Mouse (Mus musculus) liver, adult 2 months (tissue): ENCODE measurements around the gene 4921536K21Rik. TPM values are rescaled to one million over a fixed set of nuclear protein-coding genes. Genes with fewer than 3 reads are reported as not detected.
A peak's percentile ranks its signal among the peaks of the same experiment; 100 is the strongest.

Experiments used
- DNase-seq: peaks from one replicate; pipeline ENCODE4 v3.0.0-alpha.2; 2011; ENCODE audit warnings: low read depth, low spot score; ENCODE audit errors: extremely low read depth
- H3K27ac ChIP-seq: fragments of 200-500 bp; replicated peaks from 2 replicates; pipeline ENCODE4 v1.5.1; 2012; ENCODE audit warnings: low read depth, mild to moderate bottlenecking, control low read depth, inconsistent platforms, low read length; ENCODE audit not compliant: insufficient read depth
- H3K27me3 ChIP-seq: fragments of 200-500 bp; 2 replicates; pipeline ENCODE4 v1.6.1; 2012; ENCODE audit warnings: mild to moderate bottlenecking, moderate library complexity, low read length, inconsistent platforms; ENCODE audit not compliant: control insufficient read depth, insufficient read depth
- H3K36me3 ChIP-seq: fragments of 200-500 bp; 2 replicates; pipeline ENCODE4 v1.6.1; 2012; ENCODE audit warnings: low read length, inconsistent platforms; ENCODE audit not compliant: control insufficient read depth, insufficient read depth
- H3K4me1 ChIP-seq: fragments of 200-500 bp; 2 replicates; pipeline ENCODE4 v1.6.1; 2011; ENCODE audit warnings: low read length; ENCODE audit not compliant: control insufficient read depth, insufficient read depth
- H3K4me3 ChIP-seq: fragments of 200-500 bp; 2 replicates; pipeline ENCODE4 v1.5.1; 2011; ENCODE audit warnings: low read depth, mild to moderate bottlenecking, control low read depth, low read length, moderate library complexity; ENCODE audit not compliant: insufficient read depth
- H3K79me2 ChIP-seq: fragments of 200-500 bp; 2 replicates; pipeline ENCODE4 v1.6.1; 2012; ENCODE audit warnings: inconsistent platforms, mild to moderate bottlenecking, low read length, moderate library complexity; ENCODE audit not compliant: control insufficient read depth, insufficient read depth
- H3K9ac ChIP-seq: fragments of 200-500 bp; 2 replicates; pipeline ENCODE4 v1.6.1; 2012; ENCODE audit warnings: low read depth, mild to moderate bottlenecking, control low read depth, inconsistent platforms, low read length
- CTCF ChIP-seq: fragments of 200-500 bp; IDR thresholded peaks from 2 replicates; pipeline ENCODE4 v1.5.1; 2011; ENCODE audit warnings: low read depth, low read length, control low read depth
- POLR2A ChIP-seq: fragments of 200-500 bp; IDR thresholded peaks from 2 replicates; pipeline ENCODE4 v1.6.1; 2011; ENCODE audit warnings: low read length, control low read depth; ENCODE audit not compliant: insufficient read depth; ENCODE audit errors: extremely low read depth
- WGBS: fragments of 180-500 bp; shearing (Covaris S2); methylation state at CpG from one replicate; pipeline ENCODE4 v1.1.7; 2018; 5-methylcytosine and 5-hydroxymethylcytosine counted together
- polyA plus RNA-seq: library from polyadenylated mRNA; depleted of rRNA; stranded (reverse); fragments of >200 nt; gene quantifications from 2 replicates; pipeline ENCODE4 v1.2.3, GENCODE M21; 2012
- total RNA-seq: library from RNA; depleted of rRNA; stranded (reverse); fragments of >200 nt; gene quantifications from 2 replicates; pipeline ENCODE4 v1.2.3, GENCODE M21; 2014

Gene 4921536K21Rik
- total and polyA plus RNA-seq, 2 experiments: not detected

GRCm38 (mm10) chr11:3895933-3896332 is 1.0 kb upstream of the 4921536K21Rik start:
- Histone ChIP-seq H3K4me1 (0 out of 2 replicates have a peak, but pooled peaks cover 1% of the 10 kb centered on the region), H3K27me3 (no peaks in the 10 kb centered on the region), H3K9ac (no peak overlapping the region), H3K36me3 (no peaks in the 10 kb centered on the region), H3K4me3 (no peak overlapping the region), H3K27ac (no peak overlapping the region), H3K79me2 (no peaks in the 10 kb centered on the region)
- TF ChIP-seq CTCF: no peak
- no peak for TF ChIP-seq POLR2A
- WGBS: 100% methylated on average over 1 of the region's 1 CpGs
- DNase-seq: no peak

- WGBS: 4% methylated on average over 10 of the region's 10 CpGs
Observed at GRCm38 (mm10) chr11:3895458-3895857, 560 bp upstream of the 4921536K21Rik start.

DNA sequence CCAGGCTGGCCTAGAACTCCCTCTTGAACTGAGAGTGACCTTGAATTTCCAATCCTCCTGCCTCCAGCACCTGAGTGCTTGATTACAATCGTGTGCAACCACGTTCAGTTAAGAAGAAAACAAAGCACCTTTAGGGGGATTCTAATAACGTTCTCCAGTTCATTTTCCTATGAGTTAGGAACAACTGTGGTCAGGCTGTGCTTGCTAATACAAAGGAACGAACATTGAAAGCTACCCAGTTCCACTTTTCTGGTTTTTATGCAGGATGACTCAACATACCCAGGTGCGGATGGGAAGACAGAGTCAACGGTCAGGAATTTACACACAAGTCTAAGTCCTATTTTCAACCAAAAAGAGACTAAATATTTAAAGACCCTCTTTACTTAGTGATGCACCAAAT is 928 bp downstream of the 4921536K21Rik start:
- Histone ChIP-seq H3K79me2 (no peaks in the 10 kb centered on the region), H3K27me3 (no peaks in the 10 kb centered on the region), H3K27ac (no peak overlapping the region), H3K4me3 (no peak overlapping the region), H3K36me3 (no peaks in the 10 kb centered on the region), H3K9ac (no peak overlapping the region), H3K4me1 (0 out of 2 replicates have a peak, but pooled peaks cover 1% of the 10 kb centered on the region)
- DNase-seq: no peak
- WGBS: 89% methylated on average over 6 of the region's 6 CpGs
- TF ChIP-seq POLR2A: no peak
- no peak for TF ChIP-seq CTCF

More at GRCm38 (mm10) chr11:3895458-3895857, 560 bp upstream of the 4921536K21Rik start:
- Histone ChIP-seq H3K4me3 (no peak overlapping the region), H3K9ac (no peak overlapping the region), H3K27me3 (no peaks in the 10 kb centered on the region), H3K4me1 (0 out of 2 replicates have a peak, but pooled peaks cover 1% of the 10 kb centered on the region), H3K27ac (no peak overlapping the region), H3K36me3 (no peaks in the 10 kb centered on the region), H3K79me2 (no peaks in the 10 kb centered on the region)
- no peak for DNase-seq
- no peak for TF ChIP-seq CTCF
- no peak for TF ChIP-seq POLR2A

- 67% methylated on average over 5 of the region's 5 CpGs for WGBS
- no peak for DNase-seq
- H3K27ac ChIP-seq: no peak overlapping the region
Observed at GRCm38 (mm10) chr11:3887331-3887730, 7.6 kb downstream of the 4921536K21Rik start.

DNA sequence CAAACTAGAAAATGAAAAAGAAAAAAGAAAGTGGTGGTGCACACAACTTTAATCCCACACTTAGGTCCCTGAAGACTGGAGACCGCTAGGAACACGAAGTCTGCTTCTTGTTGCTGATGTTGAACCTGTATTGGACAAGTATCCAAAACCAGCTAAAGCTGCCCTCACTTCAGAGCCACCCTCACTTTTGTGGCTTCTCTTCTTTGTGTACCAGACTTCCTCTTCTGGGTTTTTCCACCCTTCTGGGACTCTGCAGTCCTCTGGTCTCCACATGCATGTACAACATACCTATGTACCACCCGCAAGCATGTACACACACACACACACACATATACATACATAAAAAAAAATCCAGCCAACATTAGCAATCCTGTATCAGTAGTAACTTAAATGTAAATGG is 11.2 kb downstream of the 4921536K21Rik start:
- H3K4me1 ChIP-seq: no peaks in the 10 kb centered on the region
- no peaks in the 10 kb centered on the region for H3K36me3 ChIP-seq
- 83% methylated on average over 3 of the region's 3 CpGs for WGBS
- H3K27me3 ChIP-seq: no peaks in the 10 kb centered on the region; the same call in 1 of the 2 replicates
- H3K4me3 ChIP-seq: no peak overlapping the region
- no peaks in the 10 kb centered on the region for H3K79me2 ChIP-seq
- DNase-seq: no peak
- no peak for TF ChIP-seq POLR2A
- no peak for TF ChIP-seq CTCF
- no peak overlapping the region for H3K27ac ChIP-seq
- no peak overlapping the region for H3K9ac ChIP-seq

More at GRCm38 (mm10) chr11:3887331-3887730, 7.6 kb downstream of the 4921536K21Rik start:
- Histone ChIP-seq H3K27me3 (no peaks in the 10 kb centered on the region; the same call in 1 of the 2 replicates), H3K4me1 (no peaks in the 10 kb centered on the region), H3K9ac (no peak overlapping the region), H3K36me3 (no peaks in the 10 kb centered on the region), H3K79me2 (no peaks in the 10 kb centered on the region), H3K4me3 (no peak overlapping the region)
- TF ChIP-seq CTCF: no peak
- TF ChIP-seq POLR2A: no peak

GRCm38 (mm10) chr11:3879836-3880235 is 15.1 kb downstream of the 4921536K21Rik start:
- H3K9ac ChIP-seq: no peak overlapping the region
- peak; percentile 61 for DNase-seq
- no peaks in the 10 kb centered on the region for H3K27me3 ChIP-seq
- no peaks in the 10 kb centered on the region for H3K36me3 ChIP-seq
- 42% methylated on average over 2 of the region's 2 CpGs for WGBS
- H3K4me1 ChIP-seq: no peaks in the 10 kb centered on the region
- no peak overlapping the region for H3K27ac ChIP-seq
- no peak overlapping the region for H3K4me3 ChIP-seq
- TF ChIP-seq CTCF (peak; percentile 61; the same call in 1 of the 2 replicates), POLR2A (no peak)
- H3K79me2 ChIP-seq: no peaks in the 10 kb centered on the region
